Mouse (Mus musculus) C2C12 (cell line): ENCODE data around the gene Gon7.

Experiments used
- CEBPB ChIP-seq: IDR thresholded peaks from one replicate; pipeline ENCODE4 v1.6.1; 2011; ENCODE audit warnings: low read depth, mild to moderate bottlenecking, control low read depth, moderate library complexity
- CTCF ChIP-seq: IDR thresholded peaks from one replicate; pipeline ENCODE4 v1.5.1; 2011; ENCODE audit not compliant: control insufficient read depth, insufficient read depth, insufficient read length
- FOSL1 ChIP-seq: IDR thresholded peaks from one replicate; pipeline ENCODE4 v1.8.0; 2011; ENCODE audit warnings: mild to moderate bottlenecking, low read length; ENCODE audit not compliant: poor library complexity, insufficient read depth, severe bottlenecking
- MAX ChIP-seq: IDR thresholded peaks from one replicate; pipeline ENCODE4 v1.6.1; 2011; ENCODE audit warnings: mild to moderate bottlenecking, control low read depth
- MYOD1 ChIP-seq: IDR thresholded peaks from one replicate; pipeline ENCODE4 v1.6.1; 2011; ENCODE audit warnings: low read depth; ENCODE audit not compliant: control insufficient read depth, insufficient read length
- MYOG ChIP-seq: IDR thresholded peaks from one replicate; pipeline ENCODE4 v1.6.1; 2011; ENCODE audit not compliant: control insufficient read depth, insufficient read length; ENCODE audit errors: extremely low read depth
- USF1 ChIP-seq: IDR thresholded peaks from one replicate; pipeline ENCODE4 v1.6.1; 2011; ENCODE audit warnings: low read depth, mild to moderate bottlenecking, control low read depth, moderate library complexity

GRCm38 (mm10) chr12:102744839-102745238 is 12.8 kb downstream of the Gon7 start:
- no peak for TF ChIP-seq CEBPB
- TF ChIP-seq CTCF: no peak
- no peak for TF ChIP-seq USF1
- no peak for TF ChIP-seq MYOG
- TF ChIP-seq MAX: no peak
- TF ChIP-seq MYOD1: no peak
- no peak for TF ChIP-seq FOSL1
